8 mouse cellular contexts compared by ENCODE assay signal in genomic region chr4:139092356-139093195, GRCm38 (mm10). TPM values are rescaled to one million over a fixed set of nuclear protein-coding genes. Genes with fewer than 3 reads are reported as not detected.
DNase-seq lines count a peak whose midpoint lies in the region; ATAC-seq and TF ChIP-seq lines count a peak whose summit lies in the region.

TSS of gene Nbl1 (minus strand) at chr4:139092993.

- no peak for TF ChIP-seq POLR2A in spleen, adult 2 months (IDR thresholded peaks at IDR 0.05; ENCODE audit: low read depth, low read length)

- no peaks in the 10 kb centered on the region for H3K9me3 ChIP-seq in forebrain, embryonic 12.5 days

- H3K4me1 ChIP-seq in spleen, adult 2 months (ENCODE audit: control insufficient read depth, insufficient read depth, insufficient read length) = no peaks in the 10 kb centered on the region; the same call in 1 of the 2 replicates
- H3K4me1 ChIP-seq in forebrain, embryonic 12.5 days = peaks cover 28% of the 10 kb centered on the region

- peaks cover 16% of the 10 kb centered on the region for H3K27me3 ChIP-seq in spleen, adult 2 months (ENCODE audit: control insufficient read depth, insufficient read depth, low read length)
- H3K27me3 ChIP-seq in forebrain, embryonic 12.5 days = peaks cover 78% of the 10 kb centered on the region

- H3K27ac ChIP-seq in spleen, adult 2 months (ENCODE audit: insufficient read depth, low read length) = no peak within 1 kb of the TSS
- H3K27ac ChIP-seq in forebrain, embryonic 12.5 days = 0 out of 2 replicates have a peak within 1 kb of the TSS, but pooled peaks have one; percentile 27

- intact Hi-C loops in heart, postnatal 14 days (cut with DNase I) = loop anchor here (5.0 kb wide), 1 partner anchor 100 kb away; the partner anchor contains the start of gene Capzb

- H3K9ac ChIP-seq in forebrain, embryonic 12.5 days = peak within 1 kb of the TSS; percentile 55

- WGBS in spleen, adult 2 months = 4% methylated on average over 99 of the region's 105 CpGs
- under 1% methylated on average over 73 of the region's 105 CpGs for WGBS in forebrain, embryonic 12.5 days

- H3K4me3 ChIP-seq in spleen, adult 2 months (ENCODE audit: extremely low read depth, insufficient read depth, insufficient read length) = peak within 1 kb of the TSS; percentile 46
- H3K4me3 ChIP-seq in forebrain, embryonic 12.5 days (replicated peaks) = peak within 1 kb of the TSS; percentile 55

- peak within 1 kb of the TSS; percentile 89 for H3K4me2 ChIP-seq in forebrain, embryonic 12.5 days

- no peak for DNase-seq in spleen, adult 2 months (ENCODE audit: low read depth in 1 of 2, low spot score in 2 of 2)
- DNase-seq in spleen, postnatal 14 days (ENCODE audit: low spot score in 2 of 2) = no peak
- peak; percentile 74 to 82 for DNase-seq in heart, postnatal 14 days
- DNase-seq in left cerebral cortex, adult 8-10 months (ENCODE audit: low spot score in 2 of 2) = no peak
- DNase-seq in lung, postnatal 36 days = peak; percentile 78
- peak; percentile 62 for DNase-seq in urinary bladder, postnatal 25 days (ENCODE audit: low spot score)

- TF ChIP-seq CTCF in spleen, adult 2 months (IDR thresholded peaks at IDR 0.05; ENCODE audit: extremely low read depth, insufficient read depth, insufficient read length, insufficient replicate concordance) = no peak

- no peak for ATAC-seq in forebrain, embryonic 12.5 days (ENCODE audit: low FRiP score)
- ATAC-seq in megakaryocyte-erythroid progenitor cell, adult 5-6 weeks (replicated peaks; ENCODE audit: low FRiP score, low TSS enrichment, poor library complexity, severe bottlenecking) = no peak

- H3K36me3 ChIP-seq in spleen, adult 2 months (ENCODE audit: control insufficient read depth, insufficient read depth, low read length) = no peaks in the 10 kb centered on the region
- no peaks in the 10 kb centered on the region for H3K36me3 ChIP-seq in forebrain, embryonic 12.5 days (replicated peaks)

RNA-seq across cellular contexts. Expression of gene Nbl1, which starts in this region (rescaled TPM):
- 10.3 and 13.4 TPM in 2 replicates for polyA plus RNA-seq in spleen, adult 2 months (2012; rRNA removed)
- 22.5 and 26.7 TPM in 2 replicates for polyA plus RNA-seq in forebrain, embryonic 12.5 days (2016; fragmentation: Nextera tagmentation; extraction: Ambion mirVana)
- 10 to 100 TPM; 32.1 to 32.2 TPM for total RNA-seq in heart, postnatal 14 days (2021)
- total RNA-seq in left cerebral cortex, adult 8-10 months (2022) = 10 to 100 TPM; 52.1 to 64.5 (median 55.5) TPM
- total RNA-seq in megakaryocyte-erythroid progenitor cell, adult 5-6 weeks (2014; fragmentation: Nextera tagmentation) = not detected in 2 replicates
- not detected in 2 replicates for total RNA-seq in megakaryocyte-erythroid progenitor cell, adult 5-6 weeks (2017)

Comparison
In these comparisons a context has a peak if more than half of its experiments do, and no peak if none do; other contexts are left out.
1. RNA of gene Nbl1 (total RNA-seq): 52.1 to 64.5 TPM in left cerebral cortex, adult 8-10 months and 32.1 to 32.2 TPM in heart, postnatal 14 days; not detected in megakaryocyte-erythroid progenitor cell, adult 5-6 weeks; every median in the first group is over 10 times any median in the second.
2. DNase-seq: peak in heart, postnatal 14 days (2 of 2), lung, postnatal 36 days (single experiment) and urinary bladder, postnatal 25 days (single experiment); none in spleen, adult 2 months (0 of 2), spleen, postnatal 14 days (0 of 2) and left cerebral cortex, adult 8-10 months (0 of 2).